Mouse (Mus musculus) neural tube, embryonic 13.5 days (tissue): ENCODE measurements around the gene H2-M10.2. TPM values are rescaled to one million over a fixed set of nuclear protein-coding genes. Genes with fewer than 3 reads are reported as not detected.
"Not testable (repeated sequence)": the region's sequence is repeated elsewhere in the genome, so short reads cannot be mapped to it uniquely, and the experiment has no call there.

Experiments
- ATAC-seq: fragments of 200-750 bp; cut with Nextera tagmentation; 2 replicates; pipeline ENCODE4 v1.8.0; 2017; ENCODE audit warnings: low read depth, mild to moderate bottlenecking, moderate TSS enrichment, moderate library complexity
- H3K27ac ChIP-seq: fragments of 300-500 bp; sonication (generic); replicated peaks from 2 replicates; pipeline ENCODE4 v1.5.1; 2015; ENCODE audit warnings: moderate library complexity, mild to moderate bottlenecking, inconsistent platforms
- H3K27me3 ChIP-seq: fragments of 300-500 bp; sonication (generic); 2 replicates; pipeline ENCODE4 v1.6.1; 2015; ENCODE audit warnings: mild to moderate bottlenecking, inconsistent platforms
- H3K36me3 ChIP-seq: fragments of 300-500 bp; sonication (generic); 2 replicates; pipeline ENCODE4 v1.6.1; 2015; ENCODE audit warnings: mild to moderate bottlenecking, inconsistent platforms
- H3K4me1 ChIP-seq: fragments of 300-500 bp; sonication (generic); replicated peaks from 2 replicates; pipeline ENCODE4 v1.6.1; 2015; ENCODE audit warnings: inconsistent platforms
- H3K4me2 ChIP-seq: fragments of 300-500 bp; sonication (generic); 2 replicates; pipeline ENCODE4 v1.6.1; 2015; ENCODE audit warnings: inconsistent platforms, mild to moderate bottlenecking, moderate library complexity
- H3K4me3 ChIP-seq: fragments of 300-500 bp; sonication (generic); 2 replicates; pipeline ENCODE4 v1.5.1; 2015; ENCODE audit warnings: mild to moderate bottlenecking, inconsistent platforms
- H3K9ac ChIP-seq: fragments of 300-500 bp; sonication (generic); 2 replicates; pipeline ENCODE4 v1.6.1; 2015; ENCODE audit warnings: moderate library complexity, mild to moderate bottlenecking, inconsistent platforms
- H3K9me3 ChIP-seq: fragments of 300-500 bp; sonication (generic); 2 replicates; pipeline ENCODE4 v1.6.1; 2016; ENCODE audit warnings: inconsistent platforms
- WGBS: fragments of 180-500 bp; shearing (Covaris S2); methylation state at CpG from one replicate; pipeline ENCODE4 v1.1.7; 2015; 5-methylcytosine and 5-hydroxymethylcytosine counted together
- polyA plus RNA-seq: library from polyadenylated mRNA; unstranded; fragments of >200 nt; fragmentation: Nextera tagmentation; extraction: Ambion mirVana; gene quantifications from 2 replicates; pipeline ENCODE4 v1.2.1, GENCODE M21; 2015

Gene H2-M10.2
- not detected in 2 replicates for polyA plus RNA-seq

DNA sequence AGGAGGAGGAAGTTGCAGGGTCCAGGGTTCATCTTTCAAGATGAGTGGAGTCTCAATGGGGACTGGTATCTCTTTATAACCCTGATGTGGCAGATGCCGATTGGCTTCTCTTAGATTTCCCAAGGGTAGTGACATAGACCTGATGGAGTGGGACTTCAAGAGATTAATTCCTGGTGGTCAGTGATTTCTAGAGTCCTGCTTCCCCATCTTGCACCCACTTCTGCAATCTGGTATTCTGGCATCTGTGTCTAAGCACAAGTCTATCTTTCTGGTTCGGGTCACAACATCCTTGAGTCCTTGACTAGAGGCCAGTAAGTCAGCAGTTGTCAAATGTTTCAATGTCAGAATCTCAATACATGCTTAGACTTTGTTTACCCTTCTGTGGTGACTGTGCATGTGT lies at the start of gene H2-M10.2:
Gene H2-M10.2, minus strand, starts transcription at position 101 of the 400 bp plus-strand sequence.
- Histone ChIP-seq H3K27me3 (no peaks in the 10 kb centered on the region), H3K4me3 (no peak within 1 kb of the TSS), H3K9ac (no peak within 1 kb of the TSS), H3K36me3 (peaks cover 13% of the 10 kb centered on the region), H3K27ac (no peak within 1 kb of the TSS), H3K4me2 (no peak within 1 kb of the TSS), H3K4me1 (no peaks in the 10 kb centered on the region), H3K9me3 (peaks cover 10% of the 10 kb centered on the region; the same call in 1 of the 2 replicates)
- no peak for ATAC-seq
- 93% methylated on average over 2 of the region's 2 CpGs for WGBS

DNA sequence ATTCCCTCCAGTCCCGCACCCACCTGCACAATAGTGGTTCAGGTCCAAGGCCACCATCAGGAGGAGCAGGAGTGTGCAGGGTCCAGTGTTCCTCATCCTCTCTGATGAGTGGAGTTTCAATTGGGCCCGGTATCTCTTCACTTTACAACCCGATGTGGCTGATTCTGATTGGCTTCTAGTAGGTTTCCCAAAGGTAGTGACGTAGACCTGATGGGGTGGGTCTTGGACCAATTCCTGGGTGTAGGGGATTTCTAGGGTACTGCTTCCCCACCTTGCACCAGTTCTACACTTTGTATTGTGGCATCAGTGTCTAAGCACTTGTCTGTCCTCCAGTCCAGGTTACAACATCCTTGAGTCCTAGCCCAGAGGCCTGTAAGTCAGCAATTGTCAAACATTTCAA lies 39.8 kb upstream of the H2-M10.2 start, which contains the start of gene H2-M10.1:
Gene H2-M10.1, minus strand, starts transcription at position 101 of the 400 bp plus-strand sequence.
- Histone ChIP-seq H3K4me1 (no peaks in the 10 kb centered on the region), H3K27ac (no peak within 1 kb of the TSS), H3K4me2 (no peak within 1 kb of the TSS), H3K27me3 (no peaks in the 10 kb centered on the region), H3K9me3 (no peaks in the 10 kb centered on the region), H3K36me3 (no peaks in the 10 kb centered on the region), H3K4me3 (no peak within 1 kb of the TSS), H3K9ac (no peak within 1 kb of the TSS)
- ATAC-seq = no peak
- 85% methylated on average over 4 of the region's 4 CpGs for WGBS

DNA sequence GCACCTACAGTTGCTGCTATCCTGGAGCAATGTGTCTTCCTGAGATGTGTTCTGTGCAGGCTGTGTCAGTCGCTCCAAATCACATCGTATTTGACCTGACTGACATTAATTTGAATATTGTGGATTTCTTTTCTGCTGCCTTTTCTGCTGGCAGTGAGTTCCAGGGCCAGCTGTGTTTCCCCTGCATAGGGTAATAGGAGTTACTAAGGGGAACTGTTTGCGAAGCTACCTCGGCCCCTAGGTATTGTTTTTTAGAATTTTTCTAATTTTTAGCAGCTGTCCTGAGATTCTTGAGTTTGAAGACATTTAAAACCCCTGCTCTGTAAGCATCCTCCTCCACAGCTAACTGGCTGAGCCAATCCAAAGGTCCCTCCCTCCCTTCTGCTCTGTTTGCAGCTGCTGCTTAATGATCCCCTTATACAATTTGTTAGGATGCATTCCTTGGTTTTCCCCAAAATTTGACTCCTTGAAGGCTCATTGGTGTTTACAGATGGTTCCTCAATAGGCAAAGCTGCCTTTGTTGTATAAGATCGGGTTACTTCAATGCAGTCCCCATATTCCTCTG lies 29.5 kb upstream of the H2-M10.2 start:
- no peaks in the 10 kb centered on the region for H3K9me3 ChIP-seq
- H3K27ac ChIP-seq = peak overlapping the region; percentile 96
- ATAC-seq = peak; percentile 60
- peaks cover 8% of the 10 kb centered on the region for H3K4me1 ChIP-seq
- WGBS = 20% methylated on average over 5 of the region's 5 CpGs
- H3K27me3 ChIP-seq = no peaks in the 10 kb centered on the region
- H3K36me3 ChIP-seq = no peaks in the 10 kb centered on the region
- H3K4me3 ChIP-seq = peak overlapping the region; percentile 53
- peak overlapping the region; percentile 67 for H3K4me2 ChIP-seq
- H3K9ac ChIP-seq = peak overlapping the region; percentile 79

DNA sequence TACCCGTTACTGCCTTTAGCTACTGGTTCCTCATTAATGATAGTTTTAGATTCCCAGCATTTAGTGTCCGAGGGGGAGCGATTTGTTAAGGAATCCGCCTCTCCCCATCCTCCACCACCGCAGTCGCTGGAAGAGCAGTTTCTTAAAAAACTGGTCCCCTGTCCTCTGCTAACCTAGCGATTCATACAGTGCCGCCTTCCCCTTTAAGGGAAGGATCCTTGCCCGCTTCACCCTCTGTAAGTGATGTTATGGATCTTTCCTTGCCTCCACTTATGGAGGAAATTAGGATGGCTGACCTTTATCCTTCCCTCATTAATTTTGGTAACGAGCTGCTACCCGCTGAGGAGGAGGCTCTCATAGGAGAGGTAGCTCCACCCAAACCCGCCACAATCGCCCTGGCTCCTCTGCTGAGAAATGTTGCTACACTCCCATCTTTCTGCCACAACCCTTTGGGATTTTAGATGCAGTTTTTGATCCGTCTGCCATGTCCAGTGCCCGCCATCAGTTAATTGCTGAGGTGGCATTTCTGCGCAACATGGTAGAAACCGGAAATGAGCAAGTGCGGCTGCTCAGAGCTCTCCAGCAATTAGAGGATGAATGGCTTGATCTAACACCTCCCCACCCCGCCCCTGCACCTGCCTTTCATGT lies 28.9 kb upstream of the H2-M10.2 start:
- Histone ChIP-seq H3K4me3 (peak overlapping the region; percentile 53), H3K9ac (peak overlapping the region; percentile 79), H3K27ac (peak overlapping the region; percentile 96), H3K4me1 (peaks cover 8% of the 10 kb centered on the region), H3K9me3 (no peaks in the 10 kb centered on the region), H3K4me2 (peak overlapping the region; percentile 67), H3K27me3 (no peaks in the 10 kb centered on the region), H3K36me3 (no peaks in the 10 kb centered on the region)
- ATAC-seq = peak; percentile 91
- under 1% methylated on average over 19 of the region's 19 CpGs for WGBS

DNA sequence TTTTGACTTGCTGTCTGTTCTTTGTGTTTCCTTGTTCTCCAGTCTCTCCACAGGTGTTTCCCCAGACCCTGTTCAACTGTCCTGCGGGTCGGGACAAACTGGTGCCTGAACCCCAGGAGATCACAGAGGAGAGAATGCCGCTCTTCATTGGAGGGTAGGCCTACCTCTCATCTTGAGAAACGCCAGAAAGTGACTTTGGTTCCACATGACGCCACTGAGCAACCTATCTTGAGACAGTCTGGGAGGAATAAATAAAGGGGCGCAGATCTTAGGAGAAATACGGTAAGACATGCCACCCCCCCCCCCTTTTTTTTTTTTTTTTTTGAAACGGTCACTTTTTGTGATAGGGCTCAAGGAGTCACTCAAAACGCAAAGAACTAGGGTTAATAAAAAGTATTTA lies 28.2 kb upstream of the H2-M10.2 start:
- 3% methylated on average over 9 of the region's 9 CpGs for WGBS
- Histone ChIP-seq H3K9ac (peak overlapping the region; percentile 79), H3K4me1 (peaks cover 8% of the 10 kb centered on the region), H3K4me2 (peak overlapping the region; percentile 67), H3K4me3 (peak overlapping the region; percentile 53), H3K27me3 (no peaks in the 10 kb centered on the region), H3K36me3 (no peaks in the 10 kb centered on the region), H3K27ac (peak overlapping the region; percentile 96), H3K9me3 (no peaks in the 10 kb centered on the region)
- peak; percentile 44 for ATAC-seq

DNA sequence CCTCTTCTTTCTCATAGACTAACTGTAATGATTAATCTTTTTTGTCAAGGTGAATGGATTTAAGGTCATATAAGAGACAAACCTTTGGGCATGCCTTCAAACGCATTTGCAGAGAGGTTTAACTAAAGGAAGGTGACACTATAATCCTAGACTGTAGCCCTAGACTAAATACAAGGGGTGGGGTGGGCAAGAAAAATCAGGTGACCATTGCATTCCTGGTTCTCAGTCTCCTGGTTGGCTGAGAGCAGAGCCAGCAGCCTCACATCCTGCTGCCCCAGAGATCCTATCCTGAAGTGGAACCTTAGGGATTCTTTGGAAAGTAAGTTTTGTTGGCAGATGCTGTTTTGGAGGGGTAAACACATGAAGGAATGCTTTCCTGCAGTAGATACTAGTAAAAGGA lies 23.0 kb upstream of the H2-M10.2 start:
- no peaks in the 10 kb centered on the region for H3K27me3 ChIP-seq
- peak; percentile 34; the same call in 1 of the 2 replicates for ATAC-seq
- whole genome bisulfite sequencing = 47% methylated on average over 1 of the region's 1 CpGs
- H3K36me3 ChIP-seq = no peaks in the 10 kb centered on the region
- no peak overlapping the region for H3K4me3 ChIP-seq
- no peak overlapping the region; the same call in 1 of the 2 replicates for H3K4me2 ChIP-seq
- no peaks in the 10 kb centered on the region for H3K9me3 ChIP-seq
- H3K4me1 ChIP-seq = no peaks in the 10 kb centered on the region; the same call in 1 of the 2 replicates
- no peak overlapping the region for H3K27ac ChIP-seq
- H3K9ac ChIP-seq = no peak overlapping the region

DNA sequence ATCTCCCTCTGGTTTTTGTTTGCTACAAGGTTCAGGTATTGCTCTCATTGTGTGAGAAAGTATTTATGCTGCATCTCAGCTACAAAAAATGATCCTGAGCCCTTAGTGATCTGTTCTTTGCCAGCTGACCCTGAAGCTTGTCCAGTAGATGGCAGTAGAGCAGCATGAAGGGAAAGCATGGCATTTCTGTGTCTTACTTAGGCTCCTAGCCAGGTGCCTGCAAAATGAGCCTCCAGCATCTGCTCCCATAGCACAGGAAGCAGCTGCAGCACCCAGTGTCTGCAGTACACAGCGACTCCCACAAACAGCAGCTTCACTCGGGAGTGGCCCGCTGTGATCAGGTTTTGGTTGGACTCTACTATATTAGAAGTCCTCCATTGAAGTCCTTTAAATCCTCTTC lies 22.6 kb upstream of the H2-M10.2 start:
- peak; percentile 83 for ATAC-seq
- H3K9me3 ChIP-seq, H3K27me3 ChIP-seq, H3K4me2 ChIP-seq, H3K36me3 ChIP-seq, H3K4me3 ChIP-seq, H3K9ac ChIP-seq, H3K4me1 ChIP-seq, H3K27ac ChIP-seq: not testable (repeated sequence)
- 0% methylated on average over 3 of the region's 3 CpGs for WGBS

DNA sequence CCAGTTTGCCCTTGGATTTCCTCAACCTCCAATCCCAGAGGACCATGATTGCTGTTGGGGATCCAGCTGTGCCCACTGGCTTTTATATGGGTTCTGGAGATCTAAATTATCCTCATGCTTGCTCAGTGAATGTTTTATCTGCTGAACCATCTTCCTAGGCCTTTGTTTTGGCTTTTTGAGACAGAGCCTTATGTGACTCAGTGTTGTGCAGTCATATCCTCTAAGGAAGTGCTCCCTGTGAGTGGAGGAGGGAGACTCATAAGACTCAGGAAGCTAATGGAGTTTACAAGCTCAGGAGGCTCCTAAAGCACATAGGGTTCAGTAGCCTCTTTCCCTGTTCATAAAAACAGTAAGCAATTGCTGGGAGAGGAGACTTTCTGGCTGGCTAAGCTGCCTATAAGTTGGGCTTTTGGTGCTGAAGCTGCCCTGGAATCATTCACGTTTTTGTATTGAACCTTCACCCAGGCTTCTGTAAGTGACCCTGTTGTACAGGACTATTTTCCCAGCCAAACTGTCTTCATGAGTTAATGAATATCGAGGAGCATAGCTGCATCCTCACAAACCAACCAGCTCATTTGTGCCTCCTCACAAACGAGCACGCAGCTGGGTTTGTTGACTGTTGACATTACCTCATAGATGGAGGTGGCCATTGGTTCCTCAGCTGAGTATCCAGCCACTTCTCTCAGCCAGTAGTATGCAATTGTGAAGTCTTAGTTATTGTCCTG lies 4.6 kb downstream of the H2-M10.2 start:
- no peak overlapping the region for H3K4me3 ChIP-seq
- ATAC-seq = no peak

DNA sequence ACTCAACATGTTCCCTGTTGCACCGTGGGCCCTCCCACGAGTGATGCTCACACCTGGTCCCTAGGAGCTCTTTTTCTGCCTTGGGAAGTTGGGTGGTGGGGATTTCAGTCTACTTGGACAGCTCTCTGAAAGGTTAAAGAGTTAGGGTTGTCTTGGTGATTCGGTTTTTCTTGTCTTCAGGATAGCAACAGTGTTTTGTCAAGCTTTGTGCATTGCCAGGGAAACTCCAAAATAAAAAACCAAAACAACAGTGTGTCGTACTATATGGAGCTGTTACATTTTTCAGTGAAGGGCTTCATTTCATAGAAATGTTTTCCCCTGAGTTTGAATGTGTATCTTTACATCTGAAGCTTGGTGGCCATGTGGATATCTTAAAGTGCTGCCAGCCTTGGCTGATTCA lies 11.5 kb downstream of the H2-M10.2 start:
- H3K27ac ChIP-seq = no peak overlapping the region
- H3K9me3 ChIP-seq = no peaks in the 10 kb centered on the region
- no peaks in the 10 kb centered on the region for H3K27me3 ChIP-seq
- H3K9ac ChIP-seq = no peak overlapping the region
- peaks cover 38% of the 10 kb centered on the region for H3K4me1 ChIP-seq
- H3K4me3 ChIP-seq = no peak overlapping the region
- ATAC-seq = no peak
- peaks cover 48% of the 10 kb centered on the region for H3K36me3 ChIP-seq
- WGBS = 91% methylated on average over 4 of the region's 4 CpGs
- H3K4me2 ChIP-seq = no peak overlapping the region

More for the DNA sequence above, 4.6 kb downstream of the H2-M10.2 start:
- peaks cover 46% of the 10 kb centered on the region for H3K36me3 ChIP-seq
- no peak overlapping the region for H3K4me2 ChIP-seq
- peaks cover 10% of the 10 kb centered on the region; the same call in 1 of the 2 replicates for H3K9me3 ChIP-seq
- H3K27ac ChIP-seq = no peak overlapping the region
- no peaks in the 10 kb centered on the region for H3K4me1 ChIP-seq
- H3K9ac ChIP-seq = no peak overlapping the region
- H3K27me3 ChIP-seq = no peaks in the 10 kb centered on the region
- 96% methylated on average over 4 of the region's 4 CpGs for WGBS

DNA sequence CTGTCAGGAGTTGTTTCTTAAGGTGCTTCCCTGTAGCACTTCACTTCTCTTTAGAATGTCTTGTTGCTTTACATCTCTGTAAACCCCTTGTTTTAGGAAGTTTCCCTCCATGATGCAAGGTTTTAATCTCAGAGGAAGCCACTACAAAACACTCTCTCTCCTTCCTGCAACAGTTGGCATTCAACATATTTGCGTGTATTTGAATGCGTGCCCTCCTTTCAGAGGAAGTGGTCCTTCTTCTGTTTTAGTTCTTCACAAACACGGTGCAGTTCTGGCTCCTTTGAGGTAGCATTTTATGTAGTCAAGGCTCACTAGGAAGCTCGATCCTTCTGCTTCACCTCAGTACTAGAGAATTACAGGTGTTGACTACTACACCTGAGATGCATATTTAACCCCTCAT lies 12.5 kb downstream of the H2-M10.2 start:
- Histone ChIP-seq H3K9ac (0 out of 2 replicates have a peak overlapping the region, but pooled peaks have one; percentile 90), H3K27me3 (no peaks in the 10 kb centered on the region), H3K36me3 (peaks cover 45% of the 10 kb centered on the region), H3K4me1 (peaks cover 44% of the 10 kb centered on the region), H3K27ac (no peak overlapping the region), H3K4me2 (peak overlapping the region; percentile 90; the same call in 1 of the 2 replicates), H3K4me3 (no peak overlapping the region), H3K9me3 (no peaks in the 10 kb centered on the region)
- ATAC-seq = no peak
- 94% methylated on average over 4 of the region's 4 CpGs for WGBS

DNA sequence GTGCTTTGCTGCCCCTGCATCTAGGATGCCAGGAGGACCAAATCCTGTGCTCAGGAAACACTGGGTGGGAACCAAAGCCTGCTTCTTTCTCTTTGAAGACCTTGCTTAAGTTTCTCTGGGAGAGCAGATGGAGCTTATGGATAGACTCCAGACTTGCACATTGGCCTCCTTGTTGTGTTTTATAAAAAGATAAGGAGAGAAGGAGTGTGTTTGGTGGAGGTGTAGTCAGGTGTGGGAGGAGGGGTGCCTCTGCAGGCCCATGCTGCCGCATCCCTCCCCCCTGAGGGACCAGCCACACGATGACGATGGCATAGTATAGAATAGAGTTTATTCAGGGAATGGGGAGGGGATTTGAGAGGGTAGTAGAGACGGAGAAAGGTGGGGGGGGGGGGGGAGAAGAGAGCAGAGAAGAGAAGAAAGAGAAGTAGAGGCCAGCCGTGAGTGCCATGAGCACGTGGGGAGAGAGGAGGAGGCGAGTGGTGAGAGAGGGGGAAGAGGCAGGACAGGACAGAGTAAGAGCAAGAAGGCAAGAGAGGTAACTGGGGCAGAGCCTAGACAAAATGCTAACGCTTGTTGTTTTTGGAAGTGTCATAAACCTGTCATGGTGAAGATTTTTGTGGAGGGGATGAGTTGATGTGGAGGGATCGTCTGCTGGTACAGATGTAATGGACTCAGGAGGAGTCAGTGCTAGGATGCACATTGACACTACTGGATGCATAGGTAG lies 13.5 kb downstream of the H2-M10.2 start:
- H3K9me3 ChIP-seq = no peaks in the 10 kb centered on the region
- no peaks in the 10 kb centered on the region for H3K27me3 ChIP-seq
- peaks cover 45% of the 10 kb centered on the region for H3K36me3 ChIP-seq
- H3K4me3 ChIP-seq = peak overlapping the region; percentile 88
- peak overlapping the region; percentile 90 for H3K4me2 ChIP-seq
- 79% methylated on average over 9 of the region's 9 CpGs for WGBS
- ATAC-seq = no peak
- H3K4me1 ChIP-seq = peaks cover 44% of the 10 kb centered on the region
- H3K27ac ChIP-seq = no peak overlapping the region
- peak overlapping the region; percentile 90 for H3K9ac ChIP-seq
